Mouse (Mus musculus) gastrocnemius, postnatal 14 days (tissue): ENCODE measurements around the gene Gm4981. TPM values are rescaled to one million over a fixed set of nuclear protein-coding genes. Genes with fewer than 3 reads are reported as not detected.
A peak's percentile ranks its signal among the peaks of the same experiment; 100 is the strongest.
"Not testable (repeated sequence)": the region's sequence is repeated elsewhere in the genome, so short reads cannot be mapped to it uniquely, and the experiment has no call there.

Experiments
- DNase-seq: peaks from one replicate; pipeline ENCODE4 v3.0.0; 2021; ENCODE audit warnings: mixed read lengths
- intact Hi-C: fragments of 180-260 bp; cut with DNase I; formaldehyde crosslinking; loops from one replicate; pipeline ENCODE4 v1.15.1; 2025; ENCODE audit warnings: low total_unique reads
- long read RNA-seq, 2 experiments: library from polyadenylated mRNA; stranded (forward); transcript quantifications; one replicate each; pipeline ENCODE4 v2.0.0; 2021
- total RNA-seq, 2 experiments: library from RNA; stranded (reverse); gene quantifications; 2 replicates each; pipeline ENCODE4 v1.2.3; 2021

The Gm4981 gene
- not detected for total RNA-seq
- long read RNA-seq, experiment 1: 0 reads
- long read RNA-seq, experiment 2: 0 reads

DNA sequence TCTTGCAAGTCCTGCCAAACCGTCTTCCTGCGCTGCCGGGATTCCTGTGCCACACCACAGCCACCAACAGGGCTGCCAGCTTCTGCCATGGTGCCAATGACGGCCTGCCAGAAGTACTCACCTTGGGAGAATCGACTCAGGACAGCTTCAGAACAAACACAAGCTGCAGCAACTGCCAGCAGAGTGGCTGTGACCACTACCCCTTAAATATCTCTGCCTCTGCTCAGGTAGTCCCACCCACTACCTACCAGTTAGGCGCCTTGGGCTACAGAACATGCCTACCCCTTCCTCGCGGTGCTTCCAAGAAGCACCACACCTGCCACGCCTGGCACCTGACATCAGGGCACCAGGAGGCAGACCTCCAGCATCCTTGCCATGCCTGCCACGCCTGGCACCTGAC is at the start of gene Gm4981:
Gene Gm4981 (minus strand): TSS at position 89 of the 400 bp plus-strand sequence.
- DNase-seq: no peak
- intact Hi-C loops: no loop called here

GRCm38 (mm10) chr10:58282238-58282637 is 45.7 kb upstream of the Gm4981 start:
- intact Hi-C loops: no loop called here
- no peak for DNase-seq

- DNase-seq: no peak
- intact Hi-C loops: no loop called here
These were observed 22.0 kb upstream of the Gm4981 start for GRCm38 (mm10) chr10:58258466-58258865.

GRCm38 (mm10) chr10:58255954-58256353 is 19.5 kb upstream of the Gm4981 start:
- intact Hi-C loops: no loop called here
- no peak for DNase-seq

GRCm38 (mm10) chr10:58255213-58255892 is 18.9 kb upstream of the Gm4981 start, which contains the start of gene Gcc2:
Gene Gcc2, plus strand, starts transcription at chr10:58255497.
- intact Hi-C loops: no loop called here
- DNase-seq: peak; percentile 94

DNA sequence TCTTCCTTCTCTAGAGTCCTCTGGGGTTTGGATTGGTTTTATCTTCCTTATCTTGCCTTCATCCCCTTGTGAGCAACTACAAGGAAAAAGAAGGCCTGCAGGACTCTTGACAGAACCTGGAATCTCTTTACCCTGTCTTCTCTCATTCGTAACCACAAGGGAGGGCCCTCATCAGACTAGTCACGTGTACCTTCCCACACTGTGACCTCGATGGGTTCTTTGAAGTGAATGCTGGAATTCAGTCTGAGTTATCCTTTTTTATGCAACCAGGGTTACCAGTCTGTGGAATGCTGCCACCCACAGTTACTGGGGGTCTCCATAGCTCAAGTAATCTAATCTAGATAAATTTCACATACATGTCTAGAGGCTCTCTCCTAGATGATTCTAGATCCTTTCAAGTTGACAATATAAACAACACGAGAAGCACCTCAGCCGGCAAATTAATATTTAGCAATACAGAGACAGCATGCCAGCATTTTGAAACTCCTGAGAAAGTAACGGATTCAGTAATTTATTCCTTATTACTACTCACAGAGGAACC is 18.2 kb upstream of the Gm4981 start:
- DNase-seq: no peak
- intact Hi-C loops: no loop called here

GRCm38 (mm10) chr10:58249535-58249934 is 13.0 kb upstream of the Gm4981 start:
- intact Hi-C loops: no loop called here

DNA sequence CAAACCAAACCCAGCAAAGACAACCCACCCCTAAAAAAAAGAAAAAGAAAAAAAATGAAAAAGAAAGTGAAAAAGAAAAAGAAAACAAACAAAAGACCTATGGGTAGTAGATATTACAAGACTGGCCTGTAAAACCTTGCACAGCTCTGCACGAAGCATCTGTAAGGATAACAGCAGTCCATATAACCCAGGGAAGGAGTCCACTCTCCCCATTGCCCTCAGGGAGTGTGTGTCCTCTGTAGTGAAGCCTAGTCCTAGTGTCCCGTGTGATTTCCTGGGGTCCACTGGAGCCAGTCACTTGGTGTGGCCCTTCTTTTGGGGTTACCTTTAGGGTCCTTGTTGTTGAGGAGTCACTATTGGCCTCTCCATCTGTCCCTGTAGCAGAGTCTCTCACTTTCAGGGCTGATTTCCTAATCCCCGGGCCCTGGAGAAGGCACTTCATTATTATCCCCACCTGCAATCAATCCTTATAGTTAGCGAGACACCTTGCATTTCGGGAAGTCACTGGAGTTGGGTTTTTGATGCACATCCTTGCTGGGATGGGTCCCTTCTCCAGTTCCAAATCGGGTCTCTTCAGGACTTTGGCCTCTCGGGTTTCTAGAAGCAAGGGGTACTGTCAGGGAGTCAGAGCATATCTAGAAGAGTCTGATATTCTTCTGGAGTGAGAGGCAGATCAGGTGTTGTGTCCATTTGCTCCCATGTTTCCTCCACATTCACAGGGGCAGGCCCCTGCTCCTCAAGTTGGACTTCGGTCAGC is 2.7 kb upstream of the Gm4981 start:
- intact Hi-C loops: not testable (repeated sequence)
- peak; percentile 55 for DNase-seq

More at GRCm38 (mm10) chr10:58249535-58249934, 13.0 kb upstream of the Gm4981 start:
- no peak for DNase-seq

DNA sequence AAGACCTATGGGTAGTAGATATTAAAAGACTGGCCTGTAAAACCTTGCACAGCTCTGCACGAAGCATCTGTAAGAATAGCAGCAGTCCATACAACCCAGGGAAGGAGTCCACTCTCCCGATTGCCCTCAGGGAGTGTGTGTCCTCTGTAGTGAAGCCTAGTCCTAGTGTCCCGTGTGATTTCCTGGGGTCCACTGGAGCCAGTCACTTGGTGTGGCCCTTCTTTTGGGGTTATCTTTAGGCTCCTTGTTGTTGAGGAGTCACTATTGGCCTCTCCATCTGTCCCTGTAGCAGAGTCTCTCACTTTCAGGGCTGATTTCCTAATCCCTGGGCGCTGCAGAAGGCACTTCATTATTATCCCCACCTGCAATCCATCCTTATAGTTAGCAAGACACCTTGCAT is 1.5 kb downstream of the Gm4981 start:
- intact Hi-C loops: loop anchor here (5.0 kb wide), 1 partner anchor 793 kb away; no protein-coding TSS in a partner anchor
- not testable (repeated sequence) for DNase-seq

GRCm38 (mm10) chr10:58233740-58234121 is 2.8 kb downstream of the Gm4981 start:
- intact Hi-C loops: loop anchor here (5.0 kb wide), 1 partner anchor 791 kb away; no protein-coding TSS in a partner anchor
- not testable (repeated sequence) for DNase-seq

- intact Hi-C loops: loop anchor here (5.0 kb wide), 1 partner anchor 791 kb away; no protein-coding TSS in a partner anchor
- DNase-seq: not testable (repeated sequence)
These were observed 3.3 kb downstream of the Gm4981 start for GRCm38 (mm10) chr10:58233054-58233739.

GRCm38 (mm10) chr10:58232641-58232969 is 3.9 kb downstream of the Gm4981 start, which contains the start of gene Duxf3:
Gene Duxf3, minus strand, starts transcription at chr10:58232675.
- DNase-seq: not testable (repeated sequence)
- intact Hi-C loops: loop anchor here (5.0 kb wide), 1 partner anchor 790 kb away; no protein-coding TSS in a partner anchor

- intact Hi-C loops: loop anchor here (5.0 kb wide), 1 partner anchor 790 kb away; no protein-coding TSS in a partner anchor
- DNase-seq: peak; percentile 84
These were observed 4.5 kb downstream of the Gm4981 start for GRCm38 (mm10) chr10:58231779-58232640.

- DNase-seq: peak; percentile 45
- intact Hi-C loops: loop anchor here (5.0 kb wide), 1 partner anchor 789 kb away; no protein-coding TSS in a partner anchor
These were observed 5.4 kb downstream of the Gm4981 start for GRCm38 (mm10) chr10:58231088-58231487.

- intact Hi-C loops: loop anchor here (5.0 kb wide), 1 partner anchor 788 kb away; no protein-coding TSS in a partner anchor
These were observed 6.5 kb downstream of the Gm4981 start for GRCm38 (mm10) chr10:58230021-58230420.

DNA sequence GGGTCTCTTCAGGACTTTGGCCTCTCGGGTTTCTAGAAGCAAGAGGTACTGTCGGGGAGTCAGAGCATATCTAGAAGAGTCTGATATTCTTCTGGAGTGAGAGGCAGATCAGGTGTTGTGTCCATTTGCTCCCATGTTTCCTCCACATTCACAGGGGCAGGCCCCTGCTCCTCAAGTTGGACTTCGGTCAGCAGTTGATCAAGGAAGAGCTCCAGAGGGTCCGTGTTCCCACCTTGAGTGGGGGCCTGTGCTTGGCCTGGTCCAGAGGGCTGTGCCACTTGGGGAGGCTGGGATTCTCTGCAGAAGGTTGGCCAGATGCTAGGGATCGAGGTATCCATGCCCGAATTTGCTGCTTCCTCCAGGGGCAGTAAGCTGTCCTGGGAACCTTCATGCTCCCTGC is 8.7 kb downstream of the Gm4981 start:
- DNase-seq, intact Hi-C loops: not testable (repeated sequence)

More at GRCm38 (mm10) chr10:58230021-58230420, 6.5 kb downstream of the Gm4981 start:
- DNase-seq: not testable (repeated sequence)

DNA sequence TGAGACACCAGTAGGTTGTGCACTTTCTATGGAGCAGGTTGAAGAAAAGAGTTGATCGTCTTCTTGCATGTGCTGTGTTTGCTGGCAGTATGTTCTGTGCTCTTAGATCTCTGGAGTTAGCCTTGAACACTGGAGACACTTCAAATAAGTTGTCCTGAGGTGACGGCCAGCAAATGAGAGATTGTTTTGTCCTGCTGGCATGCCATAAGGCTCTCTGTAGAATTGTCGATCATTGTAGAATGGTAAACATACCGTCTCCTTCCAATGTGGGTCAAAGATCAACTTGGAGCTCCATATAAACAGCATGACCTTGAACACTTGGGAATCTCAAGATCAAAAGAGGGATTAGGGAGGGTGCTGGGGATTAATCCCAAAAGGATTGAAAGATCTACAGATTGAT is 10.1 kb downstream of the Gm4981 start:
- intact Hi-C loops: not testable (repeated sequence)

More for the DNA sequence above, 10.1 kb downstream of the Gm4981 start:
- not testable (repeated sequence) for DNase-seq
